Mouse (Mus musculus) lung, postnatal 0 days (tissue): ENCODE measurements around the gene C1qtnf1.

Source experiments
- CTCF ChIP-seq: IDR thresholded peaks from 2 replicates; pipeline ENCODE4 v1.5.1; 2016; ENCODE audit warnings: antibody characterized with exemption, mild to moderate bottlenecking
- EP300 ChIP-seq: IDR thresholded peaks from 2 replicates; pipeline ENCODE4 v1.6.1; 2016; ENCODE audit warnings: antibody characterized with exemption, mild to moderate bottlenecking, control low read depth

- TF ChIP-seq CTCF (no peak), EP300 (no peak)
Measured at GRCm38 (mm10) chr11:118476396-118477373, 48.7 kb downstream of the C1qtnf1 start, which contains the start of gene Engase.
